Mouse (Mus musculus) heart, postnatal 36 days (tissue): ENCODE measurements around the gene Atxn7l1. TPM values are rescaled to one million over a fixed set of nuclear protein-coding genes. Genes with fewer than 3 reads are reported as not detected.

Source experiments
- DNase-seq, 2 experiments: peaks; one replicate each; pipeline ENCODE4 v3.0.0; 2021 to 2022
- intact Hi-C: fragments of 180-260 bp; cut with DNase I; formaldehyde crosslinking; loops from one replicate; pipeline ENCODE4 v1.15.1; 2025
- total RNA-seq, 2 experiments: library from RNA; stranded (reverse); gene quantifications; 2 replicates each; pipeline ENCODE4 v1.2.3; 2021

Atxn7l1 gene
- total RNA-seq, 2 experiments from 2014 or later = 18.3 to 20.5 TPM

GRCm38 (mm10) chr12:33175621-33176554 lies 28.4 kb downstream of the Atxn7l1 start:
- intact Hi-C loops = no loop called here
- peak; percentile 58 for DNase-seq

DNA sequence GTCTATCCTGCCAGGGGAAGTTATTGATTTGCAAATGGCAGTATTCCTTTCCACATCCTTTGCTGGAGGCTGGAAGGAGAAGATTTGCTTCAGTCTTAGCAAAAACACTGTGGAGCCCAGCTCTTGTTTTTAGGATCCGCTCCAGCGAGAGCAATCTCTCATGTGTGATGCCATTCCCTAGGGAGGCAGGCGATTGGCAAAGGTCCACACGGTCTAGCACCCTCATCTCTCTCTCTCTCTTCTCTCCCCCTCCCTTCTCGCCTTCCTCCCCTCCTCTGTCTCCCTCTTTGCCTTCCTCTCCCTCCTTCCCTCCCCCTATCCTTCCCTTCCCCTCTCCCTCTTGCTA lies 29.0 kb downstream of the Atxn7l1 start:
- DNase-seq = no peak
- intact Hi-C loops = no loop called here

- intact Hi-C loops = no loop called here
- DNase-seq = no peak
Measured at GRCm38 (mm10) chr12:33180421-33180820, 32.9 kb downstream of the Atxn7l1 start.

- intact Hi-C loops = no loop called here
- DNase-seq = no peak
Measured at GRCm38 (mm10) chr12:33181875-33182274, 34.4 kb downstream of the Atxn7l1 start.

- intact Hi-C loops = no loop called here
- no peak for DNase-seq
Measured at GRCm38 (mm10) chr12:33182428-33183137, 35.1 kb downstream of the Atxn7l1 start.

DNA sequence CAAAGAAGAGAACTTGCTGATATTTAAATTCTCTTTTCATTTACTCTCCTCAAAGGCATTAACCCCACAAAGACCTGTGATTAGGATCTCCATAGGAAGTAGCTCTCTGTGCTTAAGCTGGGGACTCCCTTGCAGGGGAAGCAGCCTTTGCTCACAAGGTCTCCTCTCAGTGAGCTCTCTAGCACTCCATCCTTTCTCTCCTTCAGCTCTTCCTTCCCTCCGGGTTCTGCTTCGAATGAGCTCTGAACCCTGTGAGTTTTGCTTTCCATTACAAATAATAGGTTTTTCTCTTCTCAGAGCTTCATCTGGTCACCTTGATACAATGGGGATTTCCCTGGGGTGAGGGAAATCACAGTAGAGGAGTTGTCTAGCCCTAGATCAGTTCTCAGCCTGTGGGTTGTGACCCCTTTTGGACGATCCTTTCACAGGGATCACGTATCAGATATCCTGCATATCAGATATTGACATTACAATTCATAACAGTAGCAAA lies 35.7 kb downstream of the Atxn7l1 start:
- no peak for DNase-seq
- intact Hi-C loops = no loop called here

DNA sequence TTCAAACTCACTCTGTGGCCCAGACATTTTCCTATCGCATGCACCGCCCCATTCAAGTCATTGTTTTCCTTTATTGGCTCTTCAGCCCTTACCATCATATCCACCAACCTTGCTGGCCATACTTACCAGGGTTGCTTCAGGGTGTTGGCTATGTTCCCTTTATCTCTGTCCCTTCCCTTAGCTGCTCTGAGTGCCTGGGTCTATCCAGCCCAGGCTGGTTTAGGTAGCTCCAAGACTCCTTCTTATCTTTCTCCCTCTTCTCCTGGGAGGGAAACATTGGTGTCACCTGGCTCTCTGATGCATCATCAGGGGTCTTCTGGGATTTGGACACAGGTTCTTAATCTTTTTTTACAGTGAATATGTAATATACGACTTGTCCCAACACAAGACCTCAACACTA lies 36.6 kb downstream of the Atxn7l1 start:
- DNase-seq = no peak
- intact Hi-C loops = no loop called here

DNA sequence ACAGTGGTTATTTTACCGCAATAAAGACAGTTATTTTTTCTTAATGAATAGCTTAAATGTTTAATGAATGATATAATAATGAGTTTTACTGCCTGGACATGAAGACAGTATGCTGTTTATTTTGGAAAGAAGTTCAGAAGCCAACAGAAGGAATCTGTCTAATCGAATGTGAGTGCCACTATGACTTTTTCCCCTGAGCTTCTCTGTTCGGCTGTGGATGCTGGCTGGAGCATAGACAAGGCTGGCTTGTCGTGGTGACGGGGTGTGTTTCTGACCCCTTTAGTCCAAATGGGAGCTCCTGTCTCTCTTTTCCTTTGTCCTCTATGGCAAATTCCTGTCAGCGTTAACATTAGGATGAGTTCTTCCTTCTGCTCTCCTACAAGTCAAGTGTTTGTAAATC lies 37.6 kb downstream of the Atxn7l1 start:
- no peak for DNase-seq
- intact Hi-C loops = no loop called here

- intact Hi-C loops = no loop called here
- peak; percentile 50 to 57 for DNase-seq
Measured at GRCm38 (mm10) chr12:33186331-33186730, 38.8 kb downstream of the Atxn7l1 start.

GRCm38 (mm10) chr12:33190133-33190532 lies 42.6 kb downstream of the Atxn7l1 start:
- intact Hi-C loops = no loop called here
- DNase-seq = no peak

GRCm38 (mm10) chr12:33190633-33191032 lies 43.1 kb downstream of the Atxn7l1 start:
- intact Hi-C loops = no loop called here
- no peak for DNase-seq

GRCm38 (mm10) chr12:33193408-33193901 lies 46.0 kb downstream of the Atxn7l1 start:
- DNase-seq = no peak
- intact Hi-C loops = no loop called here

GRCm38 (mm10) chr12:33195175-33195574 lies 47.7 kb downstream of the Atxn7l1 start:
- intact Hi-C loops = no loop called here
- DNase-seq = no peak

GRCm38 (mm10) chr12:33197287-33197686 lies 49.8 kb downstream of the Atxn7l1 start:
- DNase-seq = no peak
- intact Hi-C loops = no loop called here

DNA sequence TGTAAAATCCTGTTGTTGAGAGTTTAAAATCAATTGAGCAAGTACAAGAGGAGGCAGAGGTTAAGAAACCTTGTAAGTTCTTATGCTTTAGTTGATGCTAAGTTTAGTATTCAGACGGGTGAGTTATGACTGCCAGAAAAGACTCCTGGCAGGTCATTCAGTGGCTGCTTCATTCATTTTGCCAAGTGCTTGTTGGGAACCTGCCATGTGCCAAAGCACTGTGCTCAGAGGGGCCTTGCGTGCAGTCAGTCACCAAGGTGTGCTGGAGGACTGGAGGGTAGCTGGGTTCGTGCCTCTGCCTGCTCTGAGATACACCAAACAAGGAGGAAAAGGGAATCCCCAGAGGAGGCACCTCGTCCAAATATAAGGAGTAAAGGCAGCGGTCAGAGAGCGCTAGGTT lies 50.3 kb downstream of the Atxn7l1 start:
- intact Hi-C loops = no loop called here

GRCm38 (mm10) chr12:33201068-33201467 lies 53.6 kb downstream of the Atxn7l1 start:
- intact Hi-C loops = no loop called here

More for the DNA sequence above, 50.3 kb downstream of the Atxn7l1 start:
- peak; percentile 33 to 39 for DNase-seq

GRCm38 (mm10) chr12:33201491-33202210 lies 54.2 kb downstream of the Atxn7l1 start:
- intact Hi-C loops = no loop called here
- no peak for DNase-seq

More at GRCm38 (mm10) chr12:33201068-33201467, 53.6 kb downstream of the Atxn7l1 start:
- no peak for DNase-seq

GRCm38 (mm10) chr12:33205255-33205654 lies 57.8 kb downstream of the Atxn7l1 start:
- intact Hi-C loops = no loop called here
- no peak for DNase-seq

DNA sequence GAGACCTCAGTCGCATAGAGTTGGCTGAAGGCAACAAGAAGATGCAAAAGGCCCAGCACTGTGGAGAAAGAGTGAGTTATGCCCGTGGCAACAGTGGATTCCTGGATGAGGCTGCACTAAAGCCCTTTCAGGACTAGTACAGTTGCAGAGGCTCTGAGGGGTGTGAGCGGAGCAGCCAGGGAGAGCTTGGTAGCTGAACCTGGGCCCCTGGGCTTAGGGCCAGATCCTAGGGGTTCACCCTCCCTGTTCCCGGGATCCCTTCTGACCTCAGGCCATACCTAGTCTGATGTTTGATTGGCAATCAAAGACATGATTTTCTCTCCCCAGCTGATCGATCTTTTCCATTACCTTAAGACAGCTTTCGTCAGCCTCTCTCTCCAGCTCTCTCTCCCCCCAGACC lies 58.8 kb downstream of the Atxn7l1 start:
- DNase-seq = no peak
- intact Hi-C loops = no loop called here

DNA sequence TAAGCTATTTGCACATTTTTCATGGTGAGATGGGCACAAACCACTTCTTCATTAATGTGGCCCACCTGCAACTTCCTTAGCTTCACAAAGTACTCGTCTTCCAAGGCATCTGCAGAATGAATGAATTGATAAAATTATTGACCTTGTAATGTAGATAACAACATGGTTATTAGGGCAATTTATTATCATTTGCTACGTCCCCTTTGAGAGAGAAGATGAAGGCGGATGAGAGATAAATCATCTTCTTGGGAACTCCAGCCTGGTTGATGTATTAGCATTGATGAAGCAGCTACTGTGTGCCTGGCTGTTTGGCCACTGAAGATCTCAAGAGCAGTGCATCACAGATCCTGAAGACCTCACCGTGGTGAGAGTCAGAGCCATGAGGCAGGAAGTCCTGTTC lies 63.4 kb downstream of the Atxn7l1 start:
- intact Hi-C loops = no loop called here
- no peak for DNase-seq
